Mouse (Mus musculus): ENCODE data around the gene Mansc1.

Mansc1 gene

GRCm38 (mm10) chr6:134597651-134598229 lies 34.5 kb downstream of the Mansc1 start:
- no peak for DNase-seq (ENCODE audit: low spot score)

- DNase-seq (ENCODE audit: low spot score): no peak
Measured at GRCm38 (mm10) chr6:134594569-134595442, 37.5 kb downstream of the Mansc1 start.

GRCm38 (mm10) chr6:134591614-134592013 lies 40.7 kb downstream of the Mansc1 start:
- DNase-seq (ENCODE audit: low spot score): no peak

- no peak for DNase-seq (ENCODE audit: low spot score)
Measured at GRCm38 (mm10) chr6:134586241-134586640, 46.0 kb downstream of the Mansc1 start.

- DNase-seq (ENCODE audit: low spot score): no peak
Measured at GRCm38 (mm10) chr6:134584616-134585015, 47.7 kb downstream of the Mansc1 start.

- no peak for DNase-seq (ENCODE audit: low spot score)
Measured at GRCm38 (mm10) chr6:134582110-134582509, 50.2 kb downstream of the Mansc1 start.

GRCm38 (mm10) chr6:134579506-134579905 lies 52.8 kb downstream of the Mansc1 start:
- no peak for DNase-seq (ENCODE audit: low spot score)

GRCm38 (mm10) chr6:134578039-134578438 lies 54.2 kb downstream of the Mansc1 start:
- no peak for DNase-seq (ENCODE audit: low spot score)

- no peak for DNase-seq (ENCODE audit: low spot score)
Measured at GRCm38 (mm10) chr6:134575288-134575741, 57.0 kb downstream of the Mansc1 start.

GRCm38 (mm10) chr6:134567986-134568556 lies 64.2 kb downstream of the Mansc1 start:
- no peak for DNase-seq (ENCODE audit: low spot score)

GRCm38 (mm10) chr6:134566818-134567485 lies 65.3 kb downstream of the Mansc1 start, which contains the start of gene Lrp6:
Gene Lrp6 (minus strand): TSS chr6:134566965.
- DNase-seq (ENCODE audit: low spot score): peak; percentile 83

GRCm38 (mm10) chr6:134566248-134566817 lies 66.0 kb downstream of the Mansc1 start:
- no peak for DNase-seq (ENCODE audit: low spot score)

- DNase-seq (ENCODE audit: low spot score): peak; percentile 6
Measured at GRCm38 (mm10) chr6:134565606-134566247, 66.6 kb downstream of the Mansc1 start.

- no peak for DNase-seq (ENCODE audit: low spot score)
Measured at GRCm38 (mm10) chr6:134564539-134564938, 67.7 kb downstream of the Mansc1 start.

- no peak for DNase-seq (ENCODE audit: low spot score)
Measured at GRCm38 (mm10) chr6:134559635-134560034, 72.7 kb downstream of the Mansc1 start.
